Mouse (Mus musculus): ENCODE data around the gene Cd28.

The Cd28 gene

GRCm38 (mm10) chr1:60716567-60716966 lies at the start of gene Cd28:
Gene Cd28 (plus strand): TSS chr1:60716800.
- DNase-seq (ENCODE audit: low read depth): no peak

GRCm38 (mm10) chr1:60667873-60668616 lies 48.6 kb upstream of the Cd28 start:
- DNase-seq (ENCODE audit: low read depth): peak; percentile 55

GRCm38 (mm10) chr1:60669048-60669447 lies 47.6 kb upstream of the Cd28 start:
- peak; percentile 44 for DNase-seq (ENCODE audit: low read depth)

GRCm38 (mm10) chr1:60669664-60670063 lies 46.9 kb upstream of the Cd28 start:
- DNase-seq (ENCODE audit: low read depth): no peak

GRCm38 (mm10) chr1:60670172-60670571 lies 46.4 kb upstream of the Cd28 start:
- no peak for DNase-seq (ENCODE audit: low read depth)

- no peak for DNase-seq (ENCODE audit: low read depth)
Measured at GRCm38 (mm10) chr1:60683766-60684165, 32.8 kb upstream of the Cd28 start.

- no peak for DNase-seq (ENCODE audit: low read depth)
Measured at GRCm38 (mm10) chr1:60696115-60696895, 20.3 kb upstream of the Cd28 start.

GRCm38 (mm10) chr1:60702641-60703040 lies 14.0 kb upstream of the Cd28 start:
- DNase-seq (ENCODE audit: low read depth): peak; percentile 66

GRCm38 (mm10) chr1:60713238-60713637 lies 3.4 kb upstream of the Cd28 start:
- DNase-seq (ENCODE audit: low read depth): no peak

- DNase-seq (ENCODE audit: low read depth): no peak
Measured at GRCm38 (mm10) chr1:60715651-60716196, 876 bp upstream of the Cd28 start.

GRCm38 (mm10) chr1:60718580-60718979 lies 2.0 kb downstream of the Cd28 start:
- DNase-seq (ENCODE audit: low read depth): peak; percentile 63

- DNase-seq (ENCODE audit: low read depth): no peak
Measured at GRCm38 (mm10) chr1:60723555-60723954, 7.0 kb downstream of the Cd28 start.

- DNase-seq (ENCODE audit: low read depth): no peak
Measured at GRCm38 (mm10) chr1:60731940-60732339, 15.3 kb downstream of the Cd28 start.

GRCm38 (mm10) chr1:60735072-60735907 lies 18.7 kb downstream of the Cd28 start:
- DNase-seq (ENCODE audit: low read depth): no peak

GRCm38 (mm10) chr1:60735908-60736280 lies 19.3 kb downstream of the Cd28 start:
- no peak for DNase-seq (ENCODE audit: low read depth)

- no peak for DNase-seq (ENCODE audit: low read depth)
Measured at GRCm38 (mm10) chr1:60744266-60744665, 27.7 kb downstream of the Cd28 start.

- no peak for DNase-seq (ENCODE audit: low read depth)
Measured at GRCm38 (mm10) chr1:60745664-60746063, 29.1 kb downstream of the Cd28 start.

GRCm38 (mm10) chr1:60746153-60746552 lies 29.6 kb downstream of the Cd28 start:
- DNase-seq (ENCODE audit: low read depth): no peak

GRCm38 (mm10) chr1:60746856-60747255 lies 30.3 kb downstream of the Cd28 start:
- DNase-seq (ENCODE audit: low read depth): no peak

GRCm38 (mm10) chr1:60748286-60748685 lies 31.7 kb downstream of the Cd28 start:
- DNase-seq (ENCODE audit: low read depth): no peak

- DNase-seq (ENCODE audit: low read depth): no peak
Measured at GRCm38 (mm10) chr1:60748936-60749335, 32.3 kb downstream of the Cd28 start.

GRCm38 (mm10) chr1:60749346-60749840 lies 32.8 kb downstream of the Cd28 start:
- no peak for DNase-seq (ENCODE audit: low read depth)

Data from fibroblast of lung, adult 2 months (primary cell).